Mouse (Mus musculus) small intestine, adult 2 months (tissue): ENCODE data around the gene Efna3. TPM values are rescaled to one million over a fixed set of nuclear protein-coding genes. Genes with fewer than 3 reads are reported as not detected.

Experiments used
- H3K27ac ChIP-seq: fragments of 200-500 bp; 2 replicates; pipeline ENCODE4 v1.5.1; 2012; ENCODE audit warnings: low read depth, low read length, control low read depth, inconsistent platforms; ENCODE audit not compliant: insufficient read depth
- H3K27me3 ChIP-seq: fragments of 200-500 bp; 2 replicates; pipeline ENCODE4 v1.6.1; 2012; ENCODE audit warnings: mild to moderate bottlenecking, moderate library complexity, low read length, inconsistent platforms; ENCODE audit not compliant: control insufficient read depth, insufficient read depth
- H3K36me3 ChIP-seq: fragments of 200-500 bp; 2 replicates; pipeline ENCODE4 v1.6.1; 2012; ENCODE audit warnings: mild to moderate bottlenecking, low read length, control low read depth, inconsistent platforms; ENCODE audit not compliant: control insufficient read depth, insufficient read depth
- H3K4me1 ChIP-seq: fragments of 200-500 bp; 2 replicates; pipeline ENCODE4 v1.6.1; 2012; ENCODE audit warnings: low read length, inconsistent platforms, mixed read lengths; ENCODE audit not compliant: control insufficient read depth, insufficient read depth, insufficient read length
- H3K4me3 ChIP-seq: fragments of 200-500 bp; 2 replicates; pipeline ENCODE4 v1.5.1; 2012; ENCODE audit warnings: low read depth, mild to moderate bottlenecking, control low read depth, inconsistent platforms, low read length, moderate library complexity
- CTCF ChIP-seq: fragments of 200-500 bp; IDR thresholded peaks from 2 replicates; pipeline ENCODE4 v1.5.1; 2012; ENCODE audit warnings: low read depth, mild to moderate bottlenecking, control low read depth, inconsistent platforms, low read length, moderate library complexity, mixed read lengths; ENCODE audit not compliant: insufficient replicate concordance, insufficient read length; ENCODE audit errors: extremely low read depth
- POLR2A ChIP-seq: fragments of 200-500 bp; IDR thresholded peaks from 2 replicates; pipeline ENCODE4 v1.6.1; 2012; ENCODE audit warnings: low read depth, mild to moderate bottlenecking, control low read depth, inconsistent platforms, low read length, moderate library complexity
- WGBS: fragments of 180-500 bp; shearing (Covaris S2); methylation state at CpG from one replicate; pipeline ENCODE4 v1.1.7; 2018; 5-methylcytosine and 5-hydroxymethylcytosine counted together
- polyA plus RNA-seq: library from polyadenylated mRNA; depleted of rRNA; stranded (reverse); fragments of >200 nt; gene quantifications from 2 replicates; pipeline ENCODE4 v1.2.3, GENCODE M21; 2012

Gene Efna3
- polyA plus RNA-seq, 1 experiment = 7.0 TPM

GRCm38 (mm10) chr3:89285526-89285925, 37.2 kb downstream of the Efna3 start:
- Histone ChIP-seq H3K4me1 (peaks cover 25% of the 10 kb centered on the region), H3K4me3 (no peak overlapping the region), H3K27ac (peak overlapping the region; percentile 15; the same call in 1 of the 2 replicates), H3K27me3 (no peaks in the 10 kb centered on the region), H3K36me3 (no peaks in the 10 kb centered on the region)
- WGBS = 65% methylated on average over 2 of the region's 2 CpGs
- TF ChIP-seq CTCF (no peak), POLR2A (no peak)

- H3K27me3 ChIP-seq = no peaks in the 10 kb centered on the region
- no peak overlapping the region for H3K27ac ChIP-seq
- peaks cover 25% of the 10 kb centered on the region for H3K4me1 ChIP-seq
- 28% methylated on average over 3 of the region's 3 CpGs for WGBS
- H3K36me3 ChIP-seq = no peaks in the 10 kb centered on the region
- TF ChIP-seq CTCF (no peak), POLR2A (no peak)
- H3K4me3 ChIP-seq = no peak overlapping the region
These were observed 38.5 kb downstream of the Efna3 start for GRCm38 (mm10) chr3:89284261-89284660.

- Histone ChIP-seq H3K4me3 (no peak overlapping the region), H3K27me3 (no peaks in the 10 kb centered on the region), H3K27ac (no peak overlapping the region), H3K36me3 (no peaks in the 10 kb centered on the region), H3K4me1 (peaks cover 16% of the 10 kb centered on the region)
- TF ChIP-seq POLR2A = no peak
- TF ChIP-seq CTCF = no peak
- WGBS = 22% methylated on average over 4 of the region's 4 CpGs
These were observed 40.5 kb downstream of the Efna3 start for GRCm38 (mm10) chr3:89282291-89282643.

GRCm38 (mm10) chr3:89281579-89282290, 41.0 kb downstream of the Efna3 start:
- TF ChIP-seq POLR2A = no peak
- TF ChIP-seq CTCF = peak; percentile 96
- Histone ChIP-seq H3K27me3 (no peaks in the 10 kb centered on the region), H3K36me3 (no peaks in the 10 kb centered on the region), H3K4me3 (peak overlapping the region; percentile 85; the same call in 1 of the 2 replicates), H3K27ac (peak overlapping the region; percentile 99), H3K4me1 (peaks cover 19% of the 10 kb centered on the region)
- WGBS = 10% methylated on average over 20 of the region's 20 CpGs

GRCm38 (mm10) chr3:89280606-89281511, 41.9 kb downstream of the Efna3 start, which contains the start of gene Efna1:
Gene Efna1, minus strand, starts transcription at chr3:89281142.
- Histone ChIP-seq H3K27me3 (no peaks in the 10 kb centered on the region), H3K27ac (peak within 1 kb of the TSS; percentile 99), H3K4me1 (peaks cover 24% of the 10 kb centered on the region), H3K36me3 (peaks cover 4% of the 10 kb centered on the region), H3K4me3 (peak within 1 kb of the TSS; percentile 85)
- WGBS = 1% methylated on average over 52 of the region's 52 CpGs
- 0 out of 2 replicates have a peak, but pooled peaks have one; percentile 9 for TF ChIP-seq POLR2A
- TF ChIP-seq CTCF = 0 out of 2 replicates have a peak, but pooled peaks have one; percentile 14

- Histone ChIP-seq H3K4me1 (peaks cover 19% of the 10 kb centered on the region), H3K4me3 (peak overlapping the region; percentile 85), H3K36me3 (peaks cover 11% of the 10 kb centered on the region), H3K27me3 (no peaks in the 10 kb centered on the region), H3K27ac (peak overlapping the region; percentile 99)
- TF ChIP-seq CTCF = no peak
- WGBS = under 1% methylated on average over 29 of the region's 29 CpGs
These were observed 42.6 kb downstream of the Efna3 start for GRCm38 (mm10) chr3:89280050-89280605.
